Mouse (Mus musculus) hindbrain, embryonic 15.5 days (tissue): ENCODE measurements around the gene Birc3. TPM values are rescaled to one million over a fixed set of nuclear protein-coding genes. Genes with fewer than 3 reads are reported as not detected.
"Not testable (repeated sequence)": the region's sequence is repeated elsewhere in the genome, so short reads cannot be mapped to it uniquely, and the experiment has no call there.

ENCODE experiments used
- ATAC-seq: fragments of 200-750 bp; cut with Nextera tagmentation; 2 replicates; pipeline ENCODE4 v1.8.0; 2017; ENCODE audit warnings: low read depth, moderate number of reproducible peaks, moderate TSS enrichment; ENCODE audit not compliant: low FRiP score
- H3K27ac ChIP-seq: fragments of 300-500 bp; sonication (generic); replicated peaks from 2 replicates; pipeline ENCODE4 v1.5.1; 2015; ENCODE audit warnings: mild to moderate bottlenecking, inconsistent platforms
- H3K27me3 ChIP-seq: fragments of 300-500 bp; sonication (generic); 2 replicates; pipeline ENCODE4 v1.6.1; 2015; ENCODE audit warnings: control low read depth, inconsistent platforms
- H3K36me3 ChIP-seq: fragments of 300-500 bp; sonication (generic); 2 replicates; pipeline ENCODE4 v1.6.1; 2015; ENCODE audit warnings: control low read depth, inconsistent platforms
- H3K4me1 ChIP-seq: fragments of 300-500 bp; sonication (generic); replicated peaks from 2 replicates; pipeline ENCODE4 v1.6.1; 2015; ENCODE audit warnings: control low read depth, inconsistent platforms
- H3K4me2 ChIP-seq: fragments of 300-500 bp; sonication (generic); 2 replicates; pipeline ENCODE4 v1.6.1; 2015; ENCODE audit warnings: moderate library complexity, mild to moderate bottlenecking, inconsistent platforms
- H3K4me3 ChIP-seq: fragments of 300-500 bp; sonication (generic); 2 replicates; pipeline ENCODE4 v1.5.1; 2015; ENCODE audit warnings: mild to moderate bottlenecking, inconsistent platforms
- H3K9ac ChIP-seq: fragments of 300-500 bp; sonication (generic); 2 replicates; pipeline ENCODE4 v1.6.1; 2015; ENCODE audit warnings: inconsistent platforms
- H3K9me3 ChIP-seq: fragments of 300-500 bp; sonication (generic); 2 replicates; pipeline ENCODE4 v1.6.1; 2016; ENCODE audit warnings: control low read depth, inconsistent platforms
- WGBS: fragments of 180-500 bp; shearing (Covaris S2); methylation state at CpG from one replicate; pipeline ENCODE4 v1.1.7; 2015; 5-methylcytosine and 5-hydroxymethylcytosine counted together
- polyA plus RNA-seq: library from polyadenylated mRNA; unstranded; fragments of >200 nt; fragmentation: Nextera tagmentation; extraction: Ambion mirVana; gene quantifications from 2 replicates; pipeline ENCODE4 v1.2.1, GENCODE M21; 2015

The Birc3 gene
- polyA plus RNA-seq, 1 experiment from 2014 or later: 2.2 TPM

- Histone ChIP-seq H3K9ac (no peak overlapping the region), H3K4me3 (no peak overlapping the region), H3K27ac (no peak overlapping the region), H3K36me3 (no peaks in the 10 kb centered on the region), H3K9me3 (no peaks in the 10 kb centered on the region), H3K4me1 (no peaks in the 10 kb centered on the region), H3K27me3 (no peaks in the 10 kb centered on the region), H3K4me2 (no peak overlapping the region)
- WGBS: 81% methylated on average over 1 of the region's 1 CpGs
- no peak for ATAC-seq
These were observed 18.2 kb upstream of the Birc3 start for GRCm38 (mm10) chr9:7891177-7891576.

- H3K36me3 ChIP-seq: no peaks in the 10 kb centered on the region
- H3K9ac ChIP-seq: no peak overlapping the region
- no peak overlapping the region for H3K4me3 ChIP-seq
- WGBS: 98% methylated on average over 3 of the region's 3 CpGs
- H3K9me3 ChIP-seq: no peaks in the 10 kb centered on the region
- ATAC-seq: no peak
- H3K4me1 ChIP-seq: no peaks in the 10 kb centered on the region
- H3K27ac ChIP-seq: no peak overlapping the region
- no peak overlapping the region for H3K4me2 ChIP-seq
- no peaks in the 10 kb centered on the region for H3K27me3 ChIP-seq
These were observed 11.4 kb upstream of the Birc3 start for GRCm38 (mm10) chr9:7884346-7884745.

GRCm38 (mm10) chr9:7882304-7882865 is 9.4 kb upstream of the Birc3 start:
- Histone ChIP-seq H3K4me3 (no peak overlapping the region), H3K27ac (no peak overlapping the region), H3K27me3 (no peaks in the 10 kb centered on the region), H3K4me1 (no peaks in the 10 kb centered on the region), H3K9me3 (no peaks in the 10 kb centered on the region), H3K9ac (no peak overlapping the region), H3K36me3 (no peaks in the 10 kb centered on the region), H3K4me2 (no peak overlapping the region)
- WGBS: 88% methylated on average over 1 of the region's 1 CpGs
- ATAC-seq: no peak

- 93% methylated on average over 8 of the region's 8 CpGs for WGBS
- Histone ChIP-seq H3K9me3 (no peaks in the 10 kb centered on the region), H3K4me3 (no peak overlapping the region), H3K27ac (no peak overlapping the region), H3K27me3 (no peaks in the 10 kb centered on the region), H3K9ac (no peak overlapping the region), H3K4me2 (no peak overlapping the region), H3K4me1 (peaks cover 6% of the 10 kb centered on the region; the same call in 1 of the 2 replicates), H3K36me3 (no peaks in the 10 kb centered on the region)
- no peak for ATAC-seq
These were observed 675 bp upstream of the Birc3 start for GRCm38 (mm10) chr9:7873511-7874211.

- H3K4me1 ChIP-seq: peaks cover 6% of the 10 kb centered on the region; the same call in 1 of the 2 replicates
- H3K9me3 ChIP-seq: no peaks in the 10 kb centered on the region
- H3K27me3 ChIP-seq: no peaks in the 10 kb centered on the region
- ATAC-seq: no peak; the same call in none of the 2 replicates
- H3K9ac ChIP-seq: peak overlapping the region; percentile 45; the same call in 1 of the 2 replicates
- WGBS: 19% methylated on average over 22 of the region's 23 CpGs
- peak overlapping the region; percentile 49 for H3K4me3 ChIP-seq
- H3K36me3 ChIP-seq: no peaks in the 10 kb centered on the region
- H3K4me2 ChIP-seq: peak overlapping the region; percentile 97
- no peak overlapping the region for H3K27ac ChIP-seq
These were observed 777 bp downstream of the Birc3 start for GRCm38 (mm10) chr9:7872044-7872774.

- Histone ChIP-seq H3K9ac (no peak overlapping the region), H3K36me3 (no peaks in the 10 kb centered on the region), H3K9me3 (no peaks in the 10 kb centered on the region), H3K4me1 (peaks cover 6% of the 10 kb centered on the region; the same call in 1 of the 2 replicates), H3K4me2 (peak overlapping the region; percentile 97; the same call in 1 of the 2 replicates), H3K4me3 (no peak overlapping the region), H3K27me3 (no peaks in the 10 kb centered on the region), H3K27ac (no peak overlapping the region)
- 75% methylated on average over 4 of the region's 4 CpGs for WGBS
- ATAC-seq: no peak
These were observed 1.5 kb downstream of the Birc3 start for GRCm38 (mm10) chr9:7871316-7872043.

GRCm38 (mm10) chr9:7870556-7871315 is 2.2 kb downstream of the Birc3 start:
- Histone ChIP-seq H3K27ac (no peak overlapping the region), H3K9me3 (no peaks in the 10 kb centered on the region), H3K9ac (no peak overlapping the region), H3K4me2 (no peak overlapping the region), H3K4me1 (peaks cover 6% of the 10 kb centered on the region; the same call in 1 of the 2 replicates), H3K4me3 (no peak overlapping the region), H3K27me3 (no peaks in the 10 kb centered on the region), H3K36me3 (no peaks in the 10 kb centered on the region)
- ATAC-seq: no peak
- 93% methylated on average over 10 of the region's 10 CpGs for WGBS

- WGBS: 89% methylated on average over 4 of the region's 4 CpGs
- H3K27me3 ChIP-seq: no peaks in the 10 kb centered on the region
These were observed 4.0 kb downstream of the Birc3 start for GRCm38 (mm10) chr9:7868838-7869491.

GRCm38 (mm10) chr9:7867981-7868380 is 5.0 kb downstream of the Birc3 start:
- WGBS: 94% methylated on average over 3 of the region's 3 CpGs
- H3K36me3 ChIP-seq: no peaks in the 10 kb centered on the region

More at GRCm38 (mm10) chr9:7868838-7869491, 4.0 kb downstream of the Birc3 start:
- no peak overlapping the region for H3K4me3 ChIP-seq
- H3K9ac ChIP-seq: no peak overlapping the region
- H3K36me3 ChIP-seq: no peaks in the 10 kb centered on the region
- H3K4me2 ChIP-seq: no peak overlapping the region
- H3K4me1 ChIP-seq: peaks cover 6% of the 10 kb centered on the region; the same call in 1 of the 2 replicates
- ATAC-seq: no peak
- no peak overlapping the region for H3K27ac ChIP-seq
- H3K9me3 ChIP-seq: no peaks in the 10 kb centered on the region

GRCm38 (mm10) chr9:7866981-7867380 is 6.0 kb downstream of the Birc3 start:
- H3K9ac ChIP-seq, H3K4me3 ChIP-seq, ATAC-seq, H3K4me2 ChIP-seq, H3K27ac ChIP-seq, H3K9me3 ChIP-seq, H3K27me3 ChIP-seq, H3K4me1 ChIP-seq, H3K36me3 ChIP-seq: not testable (repeated sequence)
- 90% methylated on average over 2 of the region's 2 CpGs for WGBS

More at GRCm38 (mm10) chr9:7867981-7868380, 5.0 kb downstream of the Birc3 start:
- Histone ChIP-seq H3K4me1 (peaks cover 5% of the 10 kb centered on the region; the same call in 1 of the 2 replicates), H3K9ac (no peak overlapping the region), H3K9me3 (no peaks in the 10 kb centered on the region), H3K4me3 (no peak overlapping the region), H3K27ac (no peak overlapping the region), H3K27me3 (no peaks in the 10 kb centered on the region), H3K4me2 (no peak overlapping the region)
- no peak for ATAC-seq

GRCm38 (mm10) chr9:7860976-7861375 is 12.0 kb downstream of the Birc3 start:
- no peak overlapping the region for H3K9ac ChIP-seq
- 94% methylated on average over 5 of the region's 5 CpGs for WGBS
- H3K9me3 ChIP-seq: no peaks in the 10 kb centered on the region
- no peak for ATAC-seq
- H3K27me3 ChIP-seq: no peaks in the 10 kb centered on the region
- H3K4me1 ChIP-seq: no peaks in the 10 kb centered on the region
- no peak overlapping the region for H3K27ac ChIP-seq
- H3K4me2 ChIP-seq: no peak overlapping the region
- H3K4me3 ChIP-seq: no peak overlapping the region
- H3K36me3 ChIP-seq: no peaks in the 10 kb centered on the region
